In genomic region chr19:44111706-44112105, GRCm38 (mm10) we compare ENCODE assay signal across 8 mouse cellular contexts. TPM values are rescaled to one million over a fixed set of nuclear protein-coding genes. Genes with fewer than 3 reads are reported as not detected.
A peak's percentile ranks its signal among the peaks of the same experiment; 100 is the strongest.
DNase-seq lines count a peak whose midpoint lies in the region; ATAC-seq and TF ChIP-seq lines count a peak whose summit lies in the region.

No protein-coding gene starts in this region.

- TF ChIP-seq RAD21 in MEL (IDR thresholded peaks at IDR 0.05; ENCODE audit: low read depth, low read length) = peak; percentile 31

- H3K36me3 ChIP-seq in MEL (ENCODE audit: control insufficient read depth in 1 of 2, insufficient read depth in 2 of 2, low read length in 2 of 2) = peaks cover 4 to 15% of the 10 kb centered on the region in 2 experiments

- no peak overlapping the region for H3K9ac ChIP-seq in MEL (ENCODE audit: control insufficient read depth, low read depth, low read length, poor library complexity, severe bottlenecking)

- peak; percentile 46 for ATAC-seq in megakaryocyte progenitor cell, adult 5-6 weeks (replicated peaks; ENCODE audit: poor library complexity)
- ATAC-seq in inflammation-experienced regulatory T-cells, adult 6 months = no peak

- H3K27ac ChIP-seq in cerebellum, adult 2 months (ENCODE audit: insufficient read depth, low read length) = no peak overlapping the region
- no peak overlapping the region for H3K27ac ChIP-seq in left cerebral cortex, adult 2 months
- H3K27ac ChIP-seq in MEL (ENCODE audit: control insufficient read depth, low read depth, low read length) = no peak overlapping the region

- no peak for TF ChIP-seq EP300 in MEL (IDR thresholded peaks at IDR 0.05; ENCODE audit: low read depth in 1 of 2, low read length in 2 of 2)

- DNase-seq in cerebellum, adult 2 months = no peak
- no peak for DNase-seq in cerebellum, adult 11 months
- no peak for DNase-seq in left cerebral cortex, adult 2 months (ENCODE audit: extremely low spot score in 1 of 2, low spot score in 2 of 2)
- DNase-seq in left cerebral cortex, postnatal 10 days (ENCODE audit: extremely low spot score in 1 of 2, low spot score in 2 of 2) = no peak
- DNase-seq in MEL (ENCODE audit: low read depth, low spot score) = peak; percentile 71
- DNase-seq in heart, adult 18-20 months = no peak

- TF ChIP-seq POLR2A in cerebellum, adult 2 months (IDR thresholded peaks at IDR 0.05; ENCODE audit: borderline replicate concordance, insufficient read depth, low read length) = no peak
- peak in 1 of 2 experiments; percentile 21; a peak in 1 of 4 replicates for TF ChIP-seq POLR2A in MEL (IDR thresholded peaks at IDR 0.05; ENCODE audit: control insufficient read depth in 1 of 2, insufficient read depth in 1 of 2, low read depth in 1 of 2, low read length in 2 of 2, poor library complexity in 1 of 2)

- peaks cover 5% of the 10 kb centered on the region for H3K79me2 ChIP-seq in MEL (ENCODE audit: control insufficient read depth, insufficient read depth, low read length, poor library complexity)

- no peak overlapping the region for H3K4me3 ChIP-seq in cerebellum, adult 2 months (replicated peaks; ENCODE audit: insufficient read depth, low read depth, low read length)
- H3K4me3 ChIP-seq in left cerebral cortex, adult 2 months = no peak overlapping the region
- no peak overlapping the region for H3K4me3 ChIP-seq in MEL (ENCODE audit: control insufficient read depth in 1 of 2, insufficient read depth in 1 of 2, low read depth in 2 of 2, low read length in 2 of 2)

- 40% methylated on average over 7 of the region's 7 CpGs for WGBS in cerebellum, adult 2 months

- H3K4me1 ChIP-seq in cerebellum, adult 2 months (ENCODE audit: control insufficient read depth, insufficient read depth, low read length) = no peaks in the 10 kb centered on the region
- H3K4me1 ChIP-seq in MEL (ENCODE audit: control insufficient read depth in 1 of 2, insufficient read depth in 2 of 2, low read length in 2 of 2) = peaks cover 0 to 5% of the 10 kb centered on the region in 2 experiments; a peak in 2 of 4 replicates

- no peaks in the 10 kb centered on the region for H3K9me3 ChIP-seq in MEL (replicated peaks; ENCODE audit: insufficient read depth, low read length)

- no peaks in the 10 kb centered on the region for H3K27me3 ChIP-seq in cerebellum, adult 2 months (ENCODE audit: control insufficient read depth, insufficient read depth, low read length)
- no peaks in the 10 kb centered on the region for H3K27me3 ChIP-seq in MEL (ENCODE audit: control insufficient read depth in 1 of 2, insufficient read depth in 2 of 2, low read length in 2 of 2)

- intact Hi-C loops in left cerebral cortex, adult 2 months (cut with DNase I) = no loop called here
- intact Hi-C loops in left cerebral cortex, postnatal 10 days (cut with DNase I) = no loop called here

- 0 out of 2 replicates have a peak, but pooled peaks have one; percentile 31 for TF ChIP-seq CTCF in cerebellum, adult 2 months (IDR thresholded peaks at IDR 0.05; ENCODE audit: borderline replicate concordance, insufficient read depth, low read depth, low read length)
- TF ChIP-seq CTCF in left cerebral cortex, adult 2 months (IDR thresholded peaks at IDR 0.05) = peak; percentile 37
- peak; percentile 58 to 78 (median 66) for TF ChIP-seq CTCF in MEL (IDR thresholded peaks at IDR 0.05 in 2 of 3, conservative IDR thresholded peaks at IDR 0.05 in 1 of 3; ENCODE audit: control insufficient read depth in 1 of 3, insufficient read depth in 1 of 3, low read depth in 2 of 3, low read length in 3 of 3, poor library complexity in 1 of 3, severe bottlenecking in 1 of 3)

TF ChIP-seq in MEL, 35 proteins besides CTCF, POLR2A, EP300 and RAD21:
- peak; percentile 41; the same call in 1 of the 2 replicates for TF ChIP-seq JUND (IDR thresholded peaks at IDR 0.05; ENCODE audit: low read depth, low read length)
- TF ChIP-seq SMC3 (IDR thresholded peaks at IDR 0.05; ENCODE audit: low read depth, low read length) = peak; percentile 61
- peak; percentile 4; the same call in 1 of the 2 replicates for TF ChIP-seq ZC3H11A (IDR thresholded peaks at IDR 0.05; ENCODE audit: low read depth, low read length)
- no peak for TF ChIP-seq KAT2A (conservative IDR thresholded peaks at IDR 0.05; ENCODE audit: low read depth, low read length)
- no peak for TF ChIP-seq MEF2A (IDR thresholded peaks at IDR 0.05; ENCODE audit: extremely low read depth, insufficient replicate concordance, low read depth, low read length, poor library complexity, severe bottlenecking)
- no peak for TF ChIP-seq USF2 (IDR thresholded peaks at IDR 0.05; ENCODE audit: borderline replicate concordance in 1 of 2, insufficient read depth in 1 of 2, low read depth in 1 of 2, low read length in 2 of 2)
- TF ChIP-seq HCFC1 (IDR thresholded peaks at IDR 0.05; ENCODE audit: low read depth, low read length) = no peak
- no peak for TF ChIP-seq ZNF384 (IDR thresholded peaks at IDR 0.05; ENCODE audit: low read depth, low read length)
- TF ChIP-seq POLR2AphosphoS5 (IDR thresholded peaks at IDR 0.05; ENCODE audit: borderline replicate concordance, low read depth, low read length) = no peak

RNA-seq across cellular contexts. Expression of gene Chuk, which starts 4.4 kb away (rescaled TPM):
- 78.8 and 82.7 TPM in 2 replicates for polyA plus RNA-seq in cerebellum, adult 2 months (2012; rRNA removed)
- 10 to 100 TPM; 52.7 to 58.6 TPM for total RNA-seq in left cerebral cortex, adult 2 months (2021)
- total RNA-seq in left cerebral cortex, postnatal 10 days (2021) = 10 to 100 TPM; 46.7 to 49.6 TPM
- 55.9 and 58.3 TPM in 2 replicates for total RNA-seq in MEL (2012; rRNA removed)
- polyA plus RNA-seq in MEL (2012; ENCODE audit: insufficient read depth in 1 of 2, insufficient read length in 2 of 2, low read depth in 1 of 2, low replicate concordance in 2 of 2, missing spikeins in 1 of 2) = 100 to 1,000 TPM in 1 of 2 experiments, 10 to 100 TPM in 1; 50.5 to 463 TPM
- total RNA-seq in megakaryocyte progenitor cell, adult 5-6 weeks (2015) = 41.4 and 44.0 TPM in 2 replicates
- 52.6 and 74.3 TPM in 2 replicates for total RNA-seq in megakaryocyte progenitor cell, adult 5-6 weeks (2017)
- polyA plus RNA-seq in inflammation-experienced regulatory T-cells, adult 6 months (2017; shearing (Covaris generic)) = 10 to 100 TPM; 39.5 to 49.3 (median 40.2) TPM
- 10 to 100 TPM; 25.8 to 28.0 TPM for total RNA-seq in heart, adult 18-20 months (2021)

RNA-seq across cellular contexts. Expression of gene Cwf19l1, which starts 24.0 kb away (rescaled TPM):
- 26.3 and 28.8 TPM in 2 replicates for polyA plus RNA-seq in cerebellum, adult 2 months (2012; rRNA removed)
- total RNA-seq in left cerebral cortex, adult 2 months (2021) = 10 to 100 TPM; 17.3 to 19.4 TPM
- 10 to 100 TPM; 17.6 to 18.2 TPM for total RNA-seq in left cerebral cortex, postnatal 10 days (2021)
- total RNA-seq in MEL (2012; rRNA removed) = 28.2 and 29.0 TPM in 2 replicates
- 10 to 100 TPM in 1 of 2 experiments, not detected in 1; 68.6 TPM for polyA plus RNA-seq in MEL (2012; ENCODE audit: insufficient read depth in 1 of 2, insufficient read length in 2 of 2, low read depth in 1 of 2, low replicate concordance in 2 of 2, missing spikeins in 1 of 2)
- 40.2 and 48.9 TPM in 2 replicates for total RNA-seq in megakaryocyte progenitor cell, adult 5-6 weeks (2015)
- total RNA-seq in megakaryocyte progenitor cell, adult 5-6 weeks (2017) = 33.9 and 38.4 TPM in 2 replicates
- polyA plus RNA-seq in inflammation-experienced regulatory T-cells, adult 6 months (2017; shearing (Covaris generic)) = 10 to 100 TPM; 23.2 to 37.0 (median 28.4) TPM
- 1 to 10 TPM; 9.0 to 9.1 TPM for total RNA-seq in heart, adult 18-20 months (2021)

RNA-seq across cellular contexts. Expression of gene Bloc1s2, which starts 34.5 kb away (rescaled TPM):
- polyA plus RNA-seq in cerebellum, adult 2 months (2012; rRNA removed) = 81.0 and 82.4 TPM in 2 replicates
- 10 to 100 TPM; 57.7 to 66.7 TPM for total RNA-seq in left cerebral cortex, adult 2 months (2021)
- total RNA-seq in left cerebral cortex, postnatal 10 days (2021) = 10 to 100 TPM; 81.9 to 85.7 TPM
- total RNA-seq in MEL (2012; rRNA removed) = 171 and 193 TPM in 2 replicates
- polyA plus RNA-seq in MEL (2012; ENCODE audit: insufficient read depth in 1 of 2, insufficient read length in 2 of 2, low read depth in 1 of 2, low replicate concordance in 2 of 2, missing spikeins in 1 of 2) = 100 to 1,000 TPM in 1 of 2 experiments, not detected in 1; 151 TPM
- 131 and 140 TPM in 2 replicates for total RNA-seq in megakaryocyte progenitor cell, adult 5-6 weeks (2015)
- 79.0 and 96.2 TPM in 2 replicates for total RNA-seq in megakaryocyte progenitor cell, adult 5-6 weeks (2017)
- 100 to 1,000 TPM; 122 to 144 (median 132) TPM for polyA plus RNA-seq in inflammation-experienced regulatory T-cells, adult 6 months (2017; shearing (Covaris generic))
- total RNA-seq in heart, adult 18-20 months (2021) = 10 to 100 TPM; 19.0 to 24.3 TPM

RNA-seq across cellular contexts. Expression of gene Erlin1, which starts 42.1 kb away (rescaled TPM):
- 12.3 and 12.6 TPM in 2 replicates for polyA plus RNA-seq in cerebellum, adult 2 months (2012; rRNA removed)
- total RNA-seq in left cerebral cortex, adult 2 months (2021) = 10 to 100 TPM; 20.8 to 22.3 TPM
- total RNA-seq in left cerebral cortex, postnatal 10 days (2021) = 10 to 100 TPM; 22.8 to 26.4 TPM
- 23.8 and 25.0 TPM in 2 replicates for total RNA-seq in MEL (2012; rRNA removed)
- polyA plus RNA-seq in MEL (2012; ENCODE audit: insufficient read depth in 1 of 2, insufficient read length in 2 of 2, low read depth in 1 of 2, low replicate concordance in 2 of 2, missing spikeins in 1 of 2) = 100 to 1,000 TPM in 1 of 2 experiments, 10 to 100 TPM in 1; 39.5 to 108 TPM
- total RNA-seq in megakaryocyte progenitor cell, adult 5-6 weeks (2015) = 75.6 and 76.5 TPM in 2 replicates
- 44.5 and 50.3 TPM in 2 replicates for total RNA-seq in megakaryocyte progenitor cell, adult 5-6 weeks (2017)
- polyA plus RNA-seq in inflammation-experienced regulatory T-cells, adult 6 months (2017; shearing (Covaris generic)) = 1 to 10 TPM; 3.2 to 7.6 (median 3.3) TPM
- 10 to 100 TPM in 1 of 2 experiments, 1 to 10 TPM in 1; 9.1 to 11.2 TPM for total RNA-seq in heart, adult 18-20 months (2021)
